Mouse (Mus musculus) hindbrain, embryonic 12.5 days (tissue): ENCODE measurements around the gene Lpcat2b. TPM values are rescaled to one million over a fixed set of nuclear protein-coding genes. Genes with fewer than 3 reads are reported as not detected.
A peak's percentile ranks its signal among the peaks of the same experiment; 100 is the strongest.
"Not testable (repeated sequence)": the region's sequence is repeated elsewhere in the genome, so short reads cannot be mapped to it uniquely, and the experiment has no call there.

Experiments
- ATAC-seq: fragments of 200-750 bp; cut with Nextera tagmentation; 2 replicates; pipeline ENCODE4 v1.8.0; 2017; ENCODE audit warnings: moderate TSS enrichment; ENCODE audit not compliant: low FRiP score
- H3K27ac ChIP-seq: fragments of 300-500 bp; sonication (generic); 2 replicates; pipeline ENCODE4 v1.5.1; 2016; ENCODE audit warnings: mild to moderate bottlenecking
- H3K27me3 ChIP-seq: fragments of 300-500 bp; sonication (generic); 2 replicates; pipeline ENCODE4 v1.6.1; 2016; ENCODE audit warnings: mild to moderate bottlenecking
- H3K36me3 ChIP-seq: fragments of 300-500 bp; sonication (generic); 2 replicates; pipeline ENCODE4 v1.6.1; 2016; ENCODE audit warnings: mild to moderate bottlenecking
- H3K4me1 ChIP-seq: fragments of 300-500 bp; sonication (generic); 2 replicates; pipeline ENCODE4 v1.6.1; 2016
- H3K4me2 ChIP-seq: fragments of 300-500 bp; sonication (generic); replicated peaks from 2 replicates; pipeline ENCODE4 v1.6.1; 2016; ENCODE audit warnings: mild to moderate bottlenecking
- H3K4me3 ChIP-seq: fragments of 300-500 bp; sonication (generic); 2 replicates; pipeline ENCODE4 v1.5.1; 2016; ENCODE audit warnings: mild to moderate bottlenecking
- H3K9ac ChIP-seq: fragments of 300-500 bp; sonication (generic); 2 replicates; pipeline ENCODE4 v1.6.1; 2016; ENCODE audit warnings: mild to moderate bottlenecking, moderate library complexity
- H3K9me3 ChIP-seq: fragments of 300-500 bp; sonication (generic); replicated peaks from 2 replicates; pipeline ENCODE4 v1.6.1; 2016; ENCODE audit warnings: mild to moderate bottlenecking
- whole genome bisulfite sequencing: fragments of 180-500 bp; shearing (Covaris S2); methylation state at CpG from one replicate; pipeline ENCODE4 v1.1.7; 2016; 5-methylcytosine and 5-hydroxymethylcytosine counted together
- polyA plus RNA-seq: library from polyadenylated mRNA; unstranded; fragments of >200 nt; fragmentation: Nextera tagmentation; extraction: Ambion mirVana; gene quantifications from 2 replicates; pipeline ENCODE4 v1.2.1, GENCODE M21; 2016

Gene Lpcat2b
- polyA plus RNA-seq: not detected in 2 replicates

GRCm38 (mm10) chr5:107431249-107431648 lies at the start of gene Lpcat2b:
TSS of gene Lpcat2b (plus strand) at chr5:107431549.
- Histone ChIP-seq H3K4me3 (no peak within 1 kb of the TSS), H3K9me3 (no peaks in the 10 kb centered on the region), H3K4me2 (no peak within 1 kb of the TSS), H3K27ac (no peak within 1 kb of the TSS), H3K36me3 (no peaks in the 10 kb centered on the region), H3K27me3 (no peaks in the 10 kb centered on the region), H3K9ac (no peak within 1 kb of the TSS), H3K4me1 (no peaks in the 10 kb centered on the region)
- WGBS: 78% methylated on average over 3 of the region's 3 CpGs
- ATAC-seq: no peak

GRCm38 (mm10) chr5:107386448-107386847 lies 44.9 kb upstream of the Lpcat2b start:
- H3K9ac ChIP-seq, H3K27me3 ChIP-seq, ATAC-seq, H3K4me3 ChIP-seq, H3K4me2 ChIP-seq, H3K36me3 ChIP-seq, H3K27ac ChIP-seq, H3K4me1 ChIP-seq, H3K9me3 ChIP-seq: not testable (repeated sequence)

GRCm38 (mm10) chr5:107387788-107388187 lies 43.6 kb upstream of the Lpcat2b start:
- H3K27me3 ChIP-seq: no peaks in the 10 kb centered on the region
- no peak overlapping the region for H3K4me2 ChIP-seq
- no peak for ATAC-seq
- 100% methylated on average over 1 of the region's 1 CpGs for WGBS
- H3K36me3 ChIP-seq: peaks cover 2% of the 10 kb centered on the region; the same call in 1 of the 2 replicates
- H3K27ac ChIP-seq: no peak overlapping the region
- no peaks in the 10 kb centered on the region for H3K9me3 ChIP-seq
- no peaks in the 10 kb centered on the region for H3K4me1 ChIP-seq
- no peak overlapping the region for H3K4me3 ChIP-seq
- H3K9ac ChIP-seq: no peak overlapping the region

GRCm38 (mm10) chr5:107389373-107389772 lies 42.0 kb upstream of the Lpcat2b start:
- Histone ChIP-seq H3K9ac (no peak overlapping the region), H3K27ac (no peak overlapping the region), H3K36me3 (peaks cover 2% of the 10 kb centered on the region; the same call in 1 of the 2 replicates), H3K27me3 (no peaks in the 10 kb centered on the region), H3K4me2 (no peak overlapping the region), H3K4me1 (no peaks in the 10 kb centered on the region), H3K4me3 (no peak overlapping the region), H3K9me3 (no peaks in the 10 kb centered on the region)
- WGBS: 92% methylated on average over 2 of the region's 2 CpGs
- no peak for ATAC-seq

- H3K36me3 ChIP-seq: no peaks in the 10 kb centered on the region
- ATAC-seq: no peak
- no peaks in the 10 kb centered on the region for H3K27me3 ChIP-seq
- H3K9ac ChIP-seq: no peak overlapping the region
- H3K9me3 ChIP-seq: no peaks in the 10 kb centered on the region
- WGBS: 59% methylated on average over 2 of the region's 2 CpGs
- no peak overlapping the region for H3K27ac ChIP-seq
- H3K4me3 ChIP-seq: no peak overlapping the region
- no peaks in the 10 kb centered on the region for H3K4me1 ChIP-seq
- H3K4me2 ChIP-seq: no peak overlapping the region
Observed at GRCm38 (mm10) chr5:107394437-107394836, 36.9 kb upstream of the Lpcat2b start.

GRCm38 (mm10) chr5:107402436-107402835 lies 28.9 kb upstream of the Lpcat2b start, which contains the start of gene Ephx4:
TSS of gene Ephx4 (plus strand) at chr5:107402736.
- H3K4me3 ChIP-seq: peak within 1 kb of the TSS; percentile 70
- H3K4me1 ChIP-seq: peaks cover 5% of the 10 kb centered on the region; the same call in 1 of the 2 replicates
- peaks cover 32% of the 10 kb centered on the region for H3K27me3 ChIP-seq
- peak within 1 kb of the TSS; percentile 72 for H3K9ac ChIP-seq
- H3K9me3 ChIP-seq: no peaks in the 10 kb centered on the region
- peak within 1 kb of the TSS; percentile 100 for H3K4me2 ChIP-seq
- 26% methylated on average over 5 of the region's 5 CpGs for WGBS
- no peak within 1 kb of the TSS for H3K27ac ChIP-seq
- no peaks in the 10 kb centered on the region for H3K36me3 ChIP-seq
- no peak for ATAC-seq

GRCm38 (mm10) chr5:107403011-107403946 lies 28.1 kb upstream of the Lpcat2b start:
- Histone ChIP-seq H3K4me1 (peaks cover 5% of the 10 kb centered on the region; the same call in 1 of the 2 replicates), H3K27ac (no peak overlapping the region), H3K4me3 (peak overlapping the region; percentile 70), H3K9ac (peak overlapping the region; percentile 72), H3K9me3 (no peaks in the 10 kb centered on the region), H3K27me3 (peaks cover 32% of the 10 kb centered on the region), H3K36me3 (no peaks in the 10 kb centered on the region), H3K4me2 (peak overlapping the region; percentile 100)
- under 1% methylated on average over 63 of the region's 80 CpGs for WGBS
- peak; percentile 84 for ATAC-seq

GRCm38 (mm10) chr5:107403947-107404684 lies 27.2 kb upstream of the Lpcat2b start:
- Histone ChIP-seq H3K36me3 (no peaks in the 10 kb centered on the region), H3K4me1 (peaks cover 5% of the 10 kb centered on the region; the same call in 1 of the 2 replicates), H3K9me3 (no peaks in the 10 kb centered on the region), H3K27ac (no peak overlapping the region), H3K27me3 (peaks cover 32% of the 10 kb centered on the region), H3K4me3 (peak overlapping the region; percentile 70), H3K4me2 (peak overlapping the region; percentile 100), H3K9ac (peak overlapping the region; percentile 72)
- ATAC-seq: no peak; the same call in 1 of the 2 replicates
- 29% methylated on average over 12 of the region's 12 CpGs for WGBS

- Histone ChIP-seq H3K4me3 (no peak overlapping the region), H3K36me3 (no peaks in the 10 kb centered on the region), H3K27ac (no peak overlapping the region), H3K9me3 (no peaks in the 10 kb centered on the region), H3K4me1 (peaks cover 5% of the 10 kb centered on the region; the same call in 1 of the 2 replicates), H3K4me2 (no peak overlapping the region), H3K27me3 (peaks cover 32% of the 10 kb centered on the region), H3K9ac (no peak overlapping the region)
- ATAC-seq: no peak
- WGBS: 91% methylated on average over 4 of the region's 4 CpGs
Observed at GRCm38 (mm10) chr5:107405361-107405760, 26.0 kb upstream of the Lpcat2b start.

GRCm38 (mm10) chr5:107410305-107410704 lies 21.0 kb upstream of the Lpcat2b start:
- Histone ChIP-seq H3K36me3 (no peaks in the 10 kb centered on the region), H3K9ac (no peak overlapping the region), H3K27ac (no peak overlapping the region), H3K4me2 (no peak overlapping the region), H3K27me3 (peaks cover 1% of the 10 kb centered on the region), H3K9me3 (no peaks in the 10 kb centered on the region), H3K4me1 (no peaks in the 10 kb centered on the region), H3K4me3 (no peak overlapping the region)
- 89% methylated on average over 1 of the region's 1 CpGs for WGBS
- no peak for ATAC-seq

GRCm38 (mm10) chr5:107411326-107411725 lies 20.0 kb upstream of the Lpcat2b start:
- Histone ChIP-seq H3K36me3 (no peaks in the 10 kb centered on the region), H3K9me3 (no peaks in the 10 kb centered on the region), H3K27ac (no peak overlapping the region), H3K4me3 (no peak overlapping the region), H3K4me1 (no peaks in the 10 kb centered on the region), H3K9ac (no peak overlapping the region), H3K27me3 (no peaks in the 10 kb centered on the region), H3K4me2 (no peak overlapping the region)
- 61% methylated on average over 4 of the region's 4 CpGs for WGBS
- no peak for ATAC-seq

GRCm38 (mm10) chr5:107412285-107412684 lies 19.1 kb upstream of the Lpcat2b start:
- H3K36me3 ChIP-seq: no peaks in the 10 kb centered on the region
- H3K9me3 ChIP-seq: no peaks in the 10 kb centered on the region
- H3K4me3 ChIP-seq: no peak overlapping the region
- no peak overlapping the region for H3K27ac ChIP-seq
- WGBS: 89% methylated on average over 2 of the region's 2 CpGs
- H3K4me1 ChIP-seq: no peaks in the 10 kb centered on the region
- H3K9ac ChIP-seq: no peak overlapping the region
- ATAC-seq: no peak
- no peak overlapping the region for H3K4me2 ChIP-seq
- no peaks in the 10 kb centered on the region for H3K27me3 ChIP-seq
